Mouse (Mus musculus): ENCODE measurements around the gene Nckap5.
A peak's percentile ranks its signal among the peaks of the same experiment; 100 is the strongest.
"Not testable (repeated sequence)": the region's sequence is repeated elsewhere in the genome, so short reads cannot be mapped to it uniquely, and the experiment has no call there.

The Nckap5 gene

GRCm38 (mm10) chr1:126830031-126830927 is at the start of gene Nckap5:
TSS of gene Nckap5 (minus strand) at chr1:126830799.
- DNase-seq (ENCODE audit: low spot score): peak; percentile 61

GRCm38 (mm10) chr1:126877495-126877894 is 46.9 kb upstream of the Nckap5 start:
- DNase-seq (ENCODE audit: low spot score): no peak

GRCm38 (mm10) chr1:126868372-126868771 is 37.8 kb upstream of the Nckap5 start:
- no peak for DNase-seq (ENCODE audit: low spot score)

- DNase-seq (ENCODE audit: low spot score): no peak
These were observed 37.3 kb upstream of the Nckap5 start for GRCm38 (mm10) chr1:126867912-126868311.

- no peak for DNase-seq (ENCODE audit: low spot score)
These were observed 35.0 kb upstream of the Nckap5 start for GRCm38 (mm10) chr1:126865591-126866086.

GRCm38 (mm10) chr1:126861816-126862215 is 31.2 kb upstream of the Nckap5 start:
- DNase-seq (ENCODE audit: low spot score): no peak

- no peak for DNase-seq (ENCODE audit: low spot score)
These were observed 29.9 kb upstream of the Nckap5 start for GRCm38 (mm10) chr1:126860537-126860936.

GRCm38 (mm10) chr1:126849481-126849880 is 18.9 kb upstream of the Nckap5 start:
- no peak for DNase-seq (ENCODE audit: low spot score)

- no peak for DNase-seq (ENCODE audit: low spot score)
These were observed 15.7 kb upstream of the Nckap5 start for GRCm38 (mm10) chr1:126846317-126846716.

- no peak for DNase-seq (ENCODE audit: low spot score)
These were observed 2.3 kb upstream of the Nckap5 start for GRCm38 (mm10) chr1:126832885-126833284.

GRCm38 (mm10) chr1:126829031-126829430 is 1.6 kb downstream of the Nckap5 start:
- DNase-seq (ENCODE audit: low spot score): no peak

- DNase-seq (ENCODE audit: low spot score): no peak
These were observed 5.8 kb downstream of the Nckap5 start for GRCm38 (mm10) chr1:126824841-126825240.

GRCm38 (mm10) chr1:126822246-126822645 is 8.4 kb downstream of the Nckap5 start:
- no peak for DNase-seq (ENCODE audit: low spot score)

- peak; percentile 18 for DNase-seq (ENCODE audit: low spot score)
These were observed 13.1 kb downstream of the Nckap5 start for GRCm38 (mm10) chr1:126817381-126818034.

- DNase-seq (ENCODE audit: low spot score): no peak
These were observed 23.5 kb downstream of the Nckap5 start for GRCm38 (mm10) chr1:126806994-126807611.

- no peak for DNase-seq (ENCODE audit: low spot score)
These were observed 24.1 kb downstream of the Nckap5 start for GRCm38 (mm10) chr1:126806548-126806947.

GRCm38 (mm10) chr1:126802405-126802804 is 28.2 kb downstream of the Nckap5 start:
- no peak for DNase-seq (ENCODE audit: low spot score)

- no peak for DNase-seq (ENCODE audit: low spot score)
These were observed 28.9 kb downstream of the Nckap5 start for GRCm38 (mm10) chr1:126801706-126802105.

- no peak for DNase-seq (ENCODE audit: low spot score)
These were observed 31.2 kb downstream of the Nckap5 start for GRCm38 (mm10) chr1:126799379-126799798.

GRCm38 (mm10) chr1:126780354-126780941 is 50.2 kb downstream of the Nckap5 start:
- not testable (repeated sequence) for DNase-seq (ENCODE audit: low spot score)

GRCm38 (mm10) chr1:126773947-126774346 is 56.7 kb downstream of the Nckap5 start:
- DNase-seq (ENCODE audit: low spot score): not testable (repeated sequence)

GRCm38 (mm10) chr1:126766971-126767370 is 63.6 kb downstream of the Nckap5 start:
- no peak for DNase-seq (ENCODE audit: low spot score)

Data from ovary, postnatal 36 days (tissue).